Mouse (Mus musculus) erythroblast, embryonic 14.5 days (primary cell): Measurements from ENCODE around the gene Stmnd1.

Source experiments
- GATA1 ChIP-seq: IDR thresholded peaks from 2 replicates; pipeline ENCODE4 v1.6.1; 2012; ENCODE audit warnings: low read length, inconsistent platforms, mixed read lengths
- TAL1 ChIP-seq: IDR thresholded peaks from 3 replicates; pipeline ENCODE4 v1.6.1; 2012; ENCODE audit warnings: low read length, inconsistent platforms, mixed read lengths

DNA sequence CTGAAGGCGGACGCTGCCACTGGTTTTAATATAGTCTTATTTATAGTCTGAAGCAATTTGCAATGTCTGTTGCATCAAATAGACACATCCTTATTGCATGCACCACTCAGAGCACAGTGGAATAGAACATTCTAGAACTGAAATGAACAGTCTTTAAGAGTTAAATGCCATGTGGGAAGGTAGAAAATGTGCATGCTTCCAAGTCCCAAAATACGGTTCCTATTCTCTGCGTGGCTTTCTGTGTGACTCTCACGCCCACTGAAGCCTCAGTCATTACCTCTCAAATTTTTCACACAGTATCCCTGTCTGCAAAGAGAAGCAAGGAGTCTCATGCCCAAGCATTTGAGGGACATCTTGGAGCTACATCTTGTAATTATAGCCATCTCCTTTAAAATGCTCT is 19.4 kb upstream of the Stmnd1 start:
- TF ChIP-seq GATA1 (no peak), TAL1 (no peak)
